Mouse (Mus musculus): ENCODE measurements around the gene Pde1a.

DNA sequence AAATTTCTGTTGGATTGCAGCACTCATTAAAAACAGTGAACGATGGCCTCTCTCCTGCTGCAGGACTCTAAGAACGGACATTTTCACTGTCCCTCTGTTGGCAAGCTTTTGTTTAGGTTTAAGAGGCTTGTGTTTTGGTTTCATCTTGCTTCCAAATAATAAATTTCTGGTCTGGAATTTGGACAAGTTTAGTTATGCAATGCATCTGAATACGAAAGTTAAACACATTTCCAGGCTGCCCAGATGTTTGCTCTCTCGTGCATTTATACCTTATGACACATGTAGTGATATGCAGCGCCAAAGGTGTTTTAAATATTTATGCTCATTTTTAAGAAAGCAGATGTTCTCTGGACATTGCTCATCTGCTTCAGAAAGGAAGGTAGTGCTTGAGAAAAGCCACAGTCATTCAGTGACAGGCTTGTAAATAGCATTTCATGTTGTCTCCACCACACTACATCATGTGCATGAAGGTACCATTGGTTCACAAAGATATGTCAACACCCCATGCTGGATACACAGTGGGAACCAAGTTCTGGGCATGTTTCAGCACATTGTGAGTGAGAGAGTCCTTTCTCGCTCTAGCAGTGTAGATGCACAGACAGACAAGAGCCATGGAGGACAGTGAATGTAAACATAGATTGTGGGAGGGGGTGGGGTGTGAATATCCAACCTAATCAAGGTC, 171.5 kb downstream of the Pde1a start:
- TF ChIP-seq CTCF (IDR thresholded peaks at IDR 0.05; ENCODE audit: control insufficient read depth, insufficient read depth, insufficient read length): no peak
- TF ChIP-seq USF1 (IDR thresholded peaks at IDR 0.05; ENCODE audit: low read depth): no peak
